Mouse (Mus musculus): ENCODE measurements around the gene Olfr1316.

The Olfr1316 gene

DNA sequence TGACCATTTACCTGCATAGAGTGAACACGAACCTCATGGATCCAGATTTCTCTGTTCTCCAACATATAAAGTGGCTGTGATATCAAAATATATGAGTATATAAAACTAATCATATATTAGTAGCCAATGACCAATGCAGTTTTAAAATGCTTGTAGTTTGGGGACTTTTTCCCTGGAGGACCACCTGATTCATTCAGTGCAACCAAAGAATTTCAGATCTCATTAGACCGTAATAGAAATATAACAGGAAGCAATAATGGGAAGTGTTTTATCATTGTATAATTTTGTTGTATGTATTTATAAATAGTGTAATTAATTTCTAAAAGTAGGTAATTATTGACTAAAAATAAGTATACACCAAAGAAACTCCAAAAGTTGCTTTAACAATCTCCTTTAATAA is at the start of gene Olfr1316:
Gene Olfr1316, minus strand, starts transcription at position 101 of the 400 bp plus-strand sequence.
- DNase-seq (ENCODE audit: low spot score in 2 of 2): no peak

- DNase-seq (ENCODE audit: low spot score in 2 of 2): no peak
These were observed 19.1 kb upstream of the Olfr1316 start, which contains the start of gene Olfr1318 for GRCm38 (mm10) chr2:112153898-112154297. Olfr1318 (plus strand) TSS chr2:112154198.

- no peak for DNase-seq (ENCODE audit: low spot score in 2 of 2)
These were observed 5.3 kb upstream of the Olfr1316 start, which contains the start of gene Olfr1317 for GRCm38 (mm10) chr2:112140029-112140428. Olfr1317 (plus strand) TSS chr2:112140329.

DNA sequence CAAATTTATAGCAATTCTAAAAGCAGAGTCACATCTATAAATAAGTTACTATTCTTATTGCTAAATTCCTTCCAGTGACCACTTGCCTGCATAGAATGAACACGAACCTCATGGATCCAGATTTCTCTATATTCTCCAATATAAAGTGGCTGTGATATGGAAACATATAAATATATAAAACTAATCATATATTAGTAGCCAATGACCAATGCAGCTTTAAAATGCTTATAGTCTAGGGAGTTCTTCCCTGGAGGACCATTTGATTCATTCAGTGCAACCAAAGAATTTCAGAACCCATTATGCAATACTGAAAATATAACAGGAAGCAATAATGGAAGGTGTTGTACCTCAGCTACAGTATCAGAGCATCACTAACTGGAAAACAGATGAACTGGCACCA is 19.4 kb downstream of the Olfr1316 start, which contains the start of gene Olfr1315-ps1:
Gene Olfr1315-ps1, minus strand, starts transcription at position 101 of the 400 bp plus-strand sequence.
- DNase-seq (ENCODE audit: low spot score in 2 of 2): no peak

DNA sequence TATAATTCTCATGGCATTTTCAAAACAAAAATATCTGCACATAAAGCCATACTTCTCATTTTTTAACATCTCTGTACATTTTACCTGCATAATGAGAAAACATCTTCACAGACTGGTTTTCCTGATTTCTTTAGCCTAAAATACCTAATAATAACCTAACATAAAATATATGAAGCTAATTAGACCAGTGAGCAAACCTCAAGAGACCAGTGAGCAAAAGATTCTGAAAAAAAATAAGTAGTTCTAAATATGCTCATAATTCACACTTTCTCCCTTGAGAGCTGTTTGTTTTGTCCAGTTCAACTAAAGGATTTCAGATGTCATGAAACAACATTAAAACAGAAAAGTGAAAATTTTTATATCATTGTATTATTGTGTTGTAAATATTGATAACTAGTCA is 38.1 kb downstream of the Olfr1316 start, which contains the start of gene Olfr1314:
Gene Olfr1314, minus strand, starts transcription at position 101 of the 400 bp plus-strand sequence.
- no peak for DNase-seq (ENCODE audit: low spot score in 2 of 2)

DNA sequence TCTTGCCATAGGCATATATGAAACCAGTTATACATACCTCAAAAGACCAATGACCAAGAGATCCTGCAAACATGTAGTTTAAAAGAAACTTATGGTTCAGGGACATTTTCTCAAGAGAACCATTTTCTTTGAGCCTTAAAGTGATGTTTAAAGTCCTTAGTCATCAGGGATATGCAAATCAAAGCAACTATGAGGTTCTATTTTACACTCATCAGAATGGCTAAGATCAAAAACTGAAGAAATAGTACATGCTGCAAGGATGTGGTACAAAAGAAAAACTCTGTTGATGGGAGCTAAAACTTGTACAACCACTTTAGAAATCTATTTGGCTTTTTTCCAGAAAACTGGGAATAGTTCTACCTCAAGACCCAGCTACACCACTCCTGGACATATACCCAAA is 57.0 kb downstream of the Olfr1316 start, which contains the start of gene Olfr1313:
Gene Olfr1313, minus strand, starts transcription at position 101 of the 400 bp plus-strand sequence.
- no peak for DNase-seq (ENCODE audit: low spot score in 2 of 2)
